Mouse (Mus musculus): Measurements from ENCODE around the gene Scd3. TPM values are rescaled to one million over a fixed set of nuclear protein-coding genes. Genes with fewer than 3 reads are reported as not detected.
"Not testable (repeated sequence)": the region's sequence is repeated elsewhere in the genome, so short reads cannot be mapped to it uniquely, and the experiment has no call there.

Scd3 gene
- polyA plus RNA-seq, 1 experiment from 2014 or later = not detected

DNA sequence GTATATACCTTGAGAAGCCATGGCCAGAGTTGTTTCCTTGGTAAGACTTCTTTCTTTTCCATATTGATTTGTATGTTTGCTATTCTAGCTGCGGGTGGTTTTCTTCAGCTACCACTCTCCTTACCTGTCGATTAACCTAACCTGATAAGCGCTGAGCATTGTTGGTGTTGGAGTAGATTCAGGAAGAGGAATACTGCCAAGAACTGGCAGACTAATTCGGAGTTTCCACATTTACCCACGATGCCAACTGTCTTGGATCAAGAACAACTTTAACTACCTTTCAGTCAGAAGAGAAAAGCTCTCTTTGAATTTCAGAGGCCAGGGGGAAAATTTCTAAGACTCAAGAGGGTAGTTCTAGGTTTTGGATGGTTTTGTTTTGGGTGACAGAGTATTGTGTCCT lies 73.8 kb downstream of the Scd3 start:
- Histone ChIP-seq H3K36me3 (replicated peaks; ENCODE audit: insufficient read depth, low read length) (no peaks in the 10 kb centered on the region), H3K9ac (replicated peaks) (no peak overlapping the region), H3K4me1 (ENCODE audit: insufficient read depth) (peaks cover 14% of the 10 kb centered on the region), H3K27me3 (ENCODE audit: insufficient read depth, low read length) (no peaks in the 10 kb centered on the region), H3K27ac (ENCODE audit: low read depth) (no peak overlapping the region), H3K4me3 (ENCODE audit: low read depth, low read length) (no peak overlapping the region), H3K9me3 (ENCODE audit: low read length) (no peaks in the 10 kb centered on the region), H3K4me2 (ENCODE audit: low read depth, low read length) (no peak overlapping the region)
- DNase-seq (no peak), ATAC-seq (no peak)
- 71% methylated on average over 5 of the region's 5 CpGs for WGBS (ENCODE audit: insufficient replicate concordance)
- TF ChIP-seq EP300 (IDR thresholded peaks at IDR 0.05; ENCODE audit: low read depth) (no peak), CTCF (IDR thresholded peaks at IDR 0.05; ENCODE audit: low read depth) (no peak)

GRCm38 (mm10) chr19:44277931-44278330 lies 74.9 kb downstream of the Scd3 start:
- WGBS (ENCODE audit: insufficient replicate concordance) = 79% methylated on average over 8 of the region's 8 CpGs
- DNase-seq (no peak), ATAC-seq (no peak)
- Histone ChIP-seq H3K9ac (replicated peaks) (no peak overlapping the region), H3K4me1 (ENCODE audit: insufficient read depth) (peaks cover 23% of the 10 kb centered on the region), H3K4me2 (ENCODE audit: low read depth, low read length) (no peak overlapping the region), H3K9me3 (ENCODE audit: low read length) (no peaks in the 10 kb centered on the region), H3K27ac (ENCODE audit: low read depth) (no peak overlapping the region), H3K27me3 (ENCODE audit: insufficient read depth, low read length) (no peaks in the 10 kb centered on the region), H3K4me3 (ENCODE audit: low read depth, low read length) (no peak overlapping the region), H3K36me3 (replicated peaks; ENCODE audit: insufficient read depth, low read length) (no peaks in the 10 kb centered on the region)
- no peak for TF ChIP-seq EP300 (IDR thresholded peaks at IDR 0.05; ENCODE audit: low read depth)
- TF ChIP-seq CTCF (IDR thresholded peaks at IDR 0.05; ENCODE audit: low read depth) = no peak

DNA sequence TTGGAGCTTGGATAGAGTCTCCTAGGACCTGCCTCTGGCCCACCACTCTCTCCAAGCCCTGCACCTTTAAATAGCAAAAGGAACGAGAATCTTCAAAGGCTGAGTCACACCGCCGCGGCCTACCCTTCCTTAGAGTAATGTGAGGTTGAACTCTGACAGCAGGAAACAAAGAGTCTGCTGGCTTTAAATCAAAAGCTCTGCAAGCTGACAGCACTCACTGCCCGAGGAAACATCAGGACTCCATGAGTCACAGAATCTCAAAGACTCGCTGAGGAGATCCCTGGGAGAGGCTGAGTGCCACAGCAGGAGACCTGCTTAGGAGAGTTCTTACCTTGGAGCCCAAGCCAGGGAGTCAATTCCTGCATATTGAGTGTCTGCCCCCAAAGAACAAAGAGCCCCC lies 77.7 kb downstream of the Scd3 start:
- H3K4me3 ChIP-seq (ENCODE audit: low read depth, low read length) = no peak overlapping the region

GRCm38 (mm10) chr19:44281825-44282447 lies 78.9 kb downstream of the Scd3 start:
- H3K4me1 ChIP-seq (ENCODE audit: insufficient read depth) = peaks cover 54% of the 10 kb centered on the region
- H3K27ac ChIP-seq (ENCODE audit: low read depth) = peak overlapping the region; percentile 62
- DNase-seq; H3K9ac ChIP-seq (replicated peaks); ATAC-seq; H3K27me3 ChIP-seq (ENCODE audit: insufficient read depth, low read length); H3K9me3 ChIP-seq (ENCODE audit: low read length); H3K36me3 ChIP-seq (replicated peaks; ENCODE audit: insufficient read depth, low read length); H3K4me3 ChIP-seq (ENCODE audit: low read depth, low read length): not testable (repeated sequence)
- 16% methylated on average over 1 of the region's 1 CpGs for WGBS (ENCODE audit: insufficient replicate concordance)
- H3K4me2 ChIP-seq (ENCODE audit: low read depth, low read length) = 0 out of 2 replicates have a peak overlapping the region, but pooled peaks have one; percentile 7

More for the DNA sequence above, 77.7 kb downstream of the Scd3 start:
- Histone ChIP-seq H3K27me3 (ENCODE audit: insufficient read depth, low read length) (no peaks in the 10 kb centered on the region), H3K4me1 (ENCODE audit: insufficient read depth) (peaks cover 48% of the 10 kb centered on the region), H3K9me3 (ENCODE audit: low read length) (no peaks in the 10 kb centered on the region), H3K9ac (replicated peaks) (no peak overlapping the region), H3K4me2 (ENCODE audit: low read depth, low read length) (no peak overlapping the region), H3K27ac (ENCODE audit: low read depth) (0 out of 2 replicates have a peak overlapping the region, but pooled peaks have one; percentile 32), H3K36me3 (replicated peaks; ENCODE audit: insufficient read depth, low read length) (no peaks in the 10 kb centered on the region)
- TF ChIP-seq EP300 (IDR thresholded peaks at IDR 0.05; ENCODE audit: low read depth) (no peak), CTCF (IDR thresholded peaks at IDR 0.05; ENCODE audit: low read depth) (no peak)
- DNase-seq (no peak), ATAC-seq (no peak)
- WGBS (ENCODE audit: insufficient replicate concordance) = 24% methylated on average over 6 of the region's 6 CpGs

GRCm38 (mm10) chr19:44282534-44283156 lies 79.6 kb downstream of the Scd3 start:
- ATAC-seq (no peak), DNase-seq (no peak)
- H3K4me3 ChIP-seq (ENCODE audit: low read depth, low read length) = no peak overlapping the region
- no peak overlapping the region for H3K9ac ChIP-seq (replicated peaks)
- H3K4me1 ChIP-seq (ENCODE audit: insufficient read depth) = peaks cover 54% of the 10 kb centered on the region
- H3K9me3 ChIP-seq (ENCODE audit: low read length) = no peaks in the 10 kb centered on the region
- H3K36me3 ChIP-seq (replicated peaks; ENCODE audit: insufficient read depth, low read length) = no peaks in the 10 kb centered on the region
- WGBS (ENCODE audit: insufficient replicate concordance) = 23% methylated on average over 9 of the region's 9 CpGs
- peak overlapping the region; percentile 74 for H3K27ac ChIP-seq (ENCODE audit: low read depth)
- peak overlapping the region; percentile 7; the same call in 1 of the 2 replicates for H3K4me2 ChIP-seq (ENCODE audit: low read depth, low read length)
- no peak for TF ChIP-seq CTCF (IDR thresholded peaks at IDR 0.05; ENCODE audit: low read depth)
- TF ChIP-seq EP300 (IDR thresholded peaks at IDR 0.05; ENCODE audit: low read depth) = no peak
- no peaks in the 10 kb centered on the region for H3K27me3 ChIP-seq (ENCODE audit: insufficient read depth, low read length)

DNA sequence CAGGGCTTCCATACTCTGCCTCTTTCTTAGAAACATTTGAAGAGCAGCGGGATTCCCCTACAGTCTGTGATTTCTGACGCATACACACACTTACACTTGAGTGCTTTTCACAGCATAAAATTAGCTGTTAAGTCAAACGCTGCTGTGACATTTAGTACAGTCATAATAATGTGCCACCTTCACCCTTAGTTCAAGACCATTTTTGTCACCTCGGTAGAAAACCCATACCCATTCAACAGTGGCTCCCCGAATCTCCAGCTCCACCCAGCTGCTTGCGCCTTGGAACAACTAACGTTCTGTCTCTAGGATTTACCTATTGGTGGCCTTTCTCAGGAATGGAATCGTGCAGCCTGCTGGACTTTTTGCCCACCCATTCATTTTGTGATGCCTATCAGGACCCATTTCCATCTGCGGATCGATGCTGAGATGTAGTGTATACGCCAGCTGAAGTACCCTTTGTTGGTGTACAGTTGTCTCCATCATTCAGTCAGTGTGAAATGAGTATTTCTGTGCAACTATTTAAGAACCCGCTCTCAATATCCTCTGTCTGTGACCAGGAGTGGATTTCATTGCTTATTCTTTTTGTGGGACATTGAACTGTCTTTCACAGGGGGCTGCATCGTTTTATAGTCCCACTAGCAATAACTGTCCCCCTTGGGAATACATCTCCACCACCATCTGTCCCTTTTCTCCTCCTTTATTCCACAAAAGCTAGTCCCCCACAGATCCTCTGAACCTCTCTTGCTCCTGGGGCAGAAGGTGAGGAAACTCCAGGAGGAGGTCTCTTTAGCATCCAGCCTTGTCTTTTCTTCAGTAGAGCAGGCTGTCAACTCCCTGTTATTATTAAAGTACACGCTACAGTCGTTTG lies 80.3 kb downstream of the Scd3 start:
- no peaks in the 10 kb centered on the region for H3K36me3 ChIP-seq (replicated peaks; ENCODE audit: insufficient read depth, low read length)
- DNase-seq (no peak), ATAC-seq (no peak)
- peak overlapping the region; percentile 71; the same call in 1 of the 2 replicates for H3K9ac ChIP-seq (replicated peaks)
- peak overlapping the region; percentile 62 for H3K4me3 ChIP-seq (ENCODE audit: low read depth, low read length)
- H3K9me3 ChIP-seq (ENCODE audit: low read length) = no peaks in the 10 kb centered on the region
- no peaks in the 10 kb centered on the region for H3K27me3 ChIP-seq (ENCODE audit: insufficient read depth, low read length)
- 34% methylated on average over 15 of the region's 15 CpGs for WGBS (ENCODE audit: insufficient replicate concordance)
- peak overlapping the region; percentile 74 for H3K27ac ChIP-seq (ENCODE audit: low read depth)
- H3K4me1 ChIP-seq (ENCODE audit: insufficient read depth) = peaks cover 57% of the 10 kb centered on the region
- peak overlapping the region; percentile 97 for H3K4me2 ChIP-seq (ENCODE audit: low read depth, low read length)
- no peak for TF ChIP-seq CTCF (IDR thresholded peaks at IDR 0.05; ENCODE audit: low read depth)
- TF ChIP-seq EP300 (IDR thresholded peaks at IDR 0.05; ENCODE audit: low read depth) = no peak

Measured in liver, postnatal 0 days (tissue).